Mouse (Mus musculus) embryonic facial prominence, embryonic 11.5 days (tissue): ENCODE data around the gene Snx29. TPM values are rescaled to one million over a fixed set of nuclear protein-coding genes. Genes with fewer than 3 reads are reported as not detected.

Experiments
- ATAC-seq: fragments of 200-750 bp; cut with Nextera tagmentation; replicated peaks from 2 replicates; pipeline ENCODE4 v1.8.0; 2017; ENCODE audit warnings: low read depth; ENCODE audit not compliant: insufficient number of reproducible peaks, low FRiP score, low TSS enrichment
- DNase-seq: peaks from one replicate; pipeline ENCODE4 v3.0.0-alpha.2; 2015; ENCODE audit warnings: low spot score
- H3K27ac ChIP-seq: fragments of 300-500 bp; sonication (generic); replicated peaks from 2 replicates; pipeline ENCODE4 v1.5.1; 2014; ENCODE audit warnings: mild to moderate bottlenecking, low read depth, low read length, control low read depth
- H3K27me3 ChIP-seq: fragments of 300-500 bp; sonication (generic); 2 replicates; pipeline ENCODE4 v1.6.1; 2014; ENCODE audit warnings: mild to moderate bottlenecking, low read length, moderate library complexity, mixed read lengths; ENCODE audit not compliant: control insufficient read depth, insufficient read depth
- H3K36me3 ChIP-seq: fragments of 300-500 bp; sonication (generic); replicated peaks from 2 replicates; pipeline ENCODE4 v1.6.1; 2014; ENCODE audit warnings: low read depth, mild to moderate bottlenecking, low read length, moderate library complexity, mixed read lengths; ENCODE audit not compliant: control insufficient read depth, insufficient read depth
- H3K4me1 ChIP-seq: fragments of 300-500 bp; sonication (generic); 2 replicates; pipeline ENCODE4 v1.6.1; 2014; ENCODE audit warnings: low read length, mixed read lengths; ENCODE audit not compliant: control insufficient read depth, insufficient read depth
- H3K4me2 ChIP-seq: fragments of 300-500 bp; sonication (generic); 2 replicates; pipeline ENCODE4 v1.6.1; 2014; ENCODE audit warnings: low read depth, mild to moderate bottlenecking, control low read depth, low read length, moderate library complexity
- H3K4me3 ChIP-seq: fragments of 300-500 bp; sonication (generic); 2 replicates; pipeline ENCODE4 v1.5.1; 2014; ENCODE audit warnings: low read depth, low read length, control low read depth
- H3K9ac ChIP-seq: fragments of 300-500 bp; sonication (generic); replicated peaks from 2 replicates; pipeline ENCODE4 v1.6.1; 2014; ENCODE audit warnings: mild to moderate bottlenecking, control low read depth, low read length
- H3K9me3 ChIP-seq: fragments of 300-500 bp; sonication (generic); replicated peaks from 2 replicates; pipeline ENCODE4 v1.6.1; 2016; ENCODE audit warnings: mild to moderate bottlenecking, low read length, inconsistent platforms, mixed read lengths; ENCODE audit not compliant: control insufficient read depth
- WGBS: fragments of 180-500 bp; shearing (Covaris S2); extraction: QIAGEN DNeasy Blood & Tissue Kit; methylation state at CpG from one replicate; pipeline ENCODE4 v1.1.7; 2014; 5-methylcytosine and 5-hydroxymethylcytosine counted together
- polyA plus RNA-seq: library from polyadenylated mRNA; unstranded; fragments of >200 nt; fragmentation: Nextera tagmentation; extraction: Ambion mirVana; gene quantifications from 2 replicates; pipeline ENCODE4 v1.2.1, GENCODE M21; 2014

Snx29 gene
- polyA plus RNA-seq, 1 experiment from 2014 or later, result 7.0 TPM

DNA sequence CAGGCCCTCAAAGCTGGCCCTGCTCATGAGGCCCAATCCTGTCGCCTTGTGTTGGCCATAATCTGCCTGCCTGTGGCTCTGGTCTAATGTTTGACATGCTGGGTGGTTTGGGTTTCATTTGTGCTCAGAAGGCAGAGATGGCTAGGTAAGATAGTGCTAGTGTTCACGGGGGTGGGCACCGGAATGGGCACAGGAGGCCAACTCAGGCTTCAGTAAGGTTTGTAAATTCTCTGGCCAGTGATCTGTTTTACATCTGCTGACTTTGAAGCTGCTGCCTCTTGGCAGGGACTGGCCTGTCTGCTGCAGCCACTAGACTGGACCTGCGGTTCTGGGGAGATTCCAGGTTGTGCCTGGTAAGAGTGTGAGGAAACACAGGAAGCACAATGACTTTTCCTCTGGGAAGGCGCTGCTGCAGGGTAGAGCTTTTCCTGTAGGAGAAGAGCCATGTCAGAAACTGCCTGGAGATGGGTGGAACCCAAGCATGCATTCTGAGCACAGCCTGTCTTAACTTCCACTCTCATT, 408.4 kb downstream of the Snx29 start:
- Histone ChIP-seq H3K4me1 (no peaks in the 10 kb centered on the region), H3K9ac (no peak overlapping the region), H3K9me3 (no peaks in the 10 kb centered on the region), H3K36me3 (no peaks in the 10 kb centered on the region), H3K27ac (no peak overlapping the region), H3K27me3 (no peaks in the 10 kb centered on the region), H3K4me3 (no peak overlapping the region), H3K4me2 (no peak overlapping the region)
- 89% methylated on average over 5 of the region's 5 CpGs for WGBS
- DNase-seq (no peak), ATAC-seq (no peak)

- H3K27ac ChIP-seq, result no peak overlapping the region
- no peaks in the 10 kb centered on the region for H3K36me3 ChIP-seq
- H3K4me1 ChIP-seq, result no peaks in the 10 kb centered on the region
- no peaks in the 10 kb centered on the region for H3K27me3 ChIP-seq
- WGBS, result 53% methylated on average over 7 of the region's 7 CpGs
- ATAC-seq, result no peak
- H3K9me3 ChIP-seq, result no peaks in the 10 kb centered on the region
- no peak overlapping the region for H3K9ac ChIP-seq
- no peak overlapping the region for H3K4me3 ChIP-seq
- H3K4me2 ChIP-seq, result no peak overlapping the region
- DNase-seq, result peak; percentile 78
Observed at GRCm38 (mm10) chr16:11738341-11738740, 415.6 kb downstream of the Snx29 start.

GRCm38 (mm10) chr16:11741951-11742350, 419.2 kb downstream of the Snx29 start:
- 82% methylated on average over 5 of the region's 5 CpGs for WGBS

DNA sequence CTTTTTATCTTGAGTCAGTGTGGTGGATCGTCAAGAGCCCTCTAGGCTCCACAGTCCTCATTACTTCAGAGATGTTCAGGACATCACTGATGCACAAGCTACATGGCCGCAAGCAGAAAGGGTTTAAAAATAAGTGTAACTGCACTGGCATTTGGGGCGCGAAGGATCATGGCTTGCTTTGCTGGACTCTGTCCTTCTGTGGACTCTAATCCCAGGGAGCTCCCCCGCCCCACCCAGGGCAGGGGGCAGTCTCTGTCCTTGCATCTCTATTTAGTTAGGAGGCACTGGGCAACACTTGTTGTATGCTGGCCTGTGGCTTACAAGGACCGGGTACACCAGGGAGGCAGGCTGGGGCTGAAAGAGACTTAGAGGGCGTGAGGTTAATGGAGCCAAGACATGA, 419.6 kb downstream of the Snx29 start:
- 84% methylated on average over 7 of the region's 7 CpGs for WGBS
- Histone ChIP-seq H3K9me3 (no peaks in the 10 kb centered on the region), H3K4me2 (no peak overlapping the region), H3K4me3 (no peak overlapping the region), H3K27ac (no peak overlapping the region), H3K27me3 (no peaks in the 10 kb centered on the region), H3K36me3 (no peaks in the 10 kb centered on the region), H3K9ac (no peak overlapping the region), H3K4me1 (no peaks in the 10 kb centered on the region)
- DNase-seq (no peak), ATAC-seq (no peak)

More at GRCm38 (mm10) chr16:11741951-11742350, 419.2 kb downstream of the Snx29 start:
- H3K4me2 ChIP-seq, result no peak overlapping the region
- H3K36me3 ChIP-seq, result no peaks in the 10 kb centered on the region
- H3K27me3 ChIP-seq, result no peaks in the 10 kb centered on the region
- no peaks in the 10 kb centered on the region for H3K9me3 ChIP-seq
- no peak for ATAC-seq
- no peak overlapping the region for H3K9ac ChIP-seq
- no peak overlapping the region for H3K4me3 ChIP-seq
- H3K4me1 ChIP-seq, result no peaks in the 10 kb centered on the region
- DNase-seq, result no peak
- no peak overlapping the region for H3K27ac ChIP-seq

DNA sequence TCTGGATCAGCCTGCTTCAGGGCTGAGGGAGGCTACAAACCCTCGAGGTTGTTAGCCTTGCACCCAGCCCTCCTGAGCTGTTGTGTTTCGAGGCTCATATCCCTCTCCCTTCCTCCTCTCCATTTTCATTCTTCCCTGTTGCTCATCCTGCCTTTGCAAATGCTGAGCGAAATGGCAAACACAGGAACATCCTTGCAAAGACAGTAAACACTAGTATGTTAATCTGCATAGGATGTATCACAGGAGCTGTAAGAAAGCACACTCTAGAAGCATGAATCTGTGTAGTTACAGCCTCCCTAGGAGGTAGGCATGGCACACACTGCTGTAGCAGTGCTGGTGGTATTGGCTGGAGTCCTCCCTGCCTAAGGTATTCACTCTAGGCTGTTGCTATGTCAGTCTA, 420.3 kb downstream of the Snx29 start:
- Histone ChIP-seq H3K9ac (no peak overlapping the region), H3K27ac (no peak overlapping the region), H3K4me3 (no peak overlapping the region), H3K4me2 (no peak overlapping the region), H3K9me3 (no peaks in the 10 kb centered on the region), H3K36me3 (no peaks in the 10 kb centered on the region), H3K4me1 (no peaks in the 10 kb centered on the region), H3K27me3 (no peaks in the 10 kb centered on the region)
- 59% methylated on average over 3 of the region's 3 CpGs for WGBS
- DNase-seq (no peak), ATAC-seq (no peak)

- ATAC-seq, result no peak
- H3K36me3 ChIP-seq, result no peaks in the 10 kb centered on the region
- no peak overlapping the region for H3K27ac ChIP-seq
- H3K9ac ChIP-seq, result no peak overlapping the region
- no peak for DNase-seq
- no peak overlapping the region for H3K4me2 ChIP-seq
- no peaks in the 10 kb centered on the region for H3K4me1 ChIP-seq
- no peak overlapping the region for H3K4me3 ChIP-seq
- H3K27me3 ChIP-seq, result no peaks in the 10 kb centered on the region
- 86% methylated on average over 4 of the region's 4 CpGs for WGBS
- H3K9me3 ChIP-seq, result no peaks in the 10 kb centered on the region
Observed at GRCm38 (mm10) chr16:11743724-11744123, 421.0 kb downstream of the Snx29 start.

DNA sequence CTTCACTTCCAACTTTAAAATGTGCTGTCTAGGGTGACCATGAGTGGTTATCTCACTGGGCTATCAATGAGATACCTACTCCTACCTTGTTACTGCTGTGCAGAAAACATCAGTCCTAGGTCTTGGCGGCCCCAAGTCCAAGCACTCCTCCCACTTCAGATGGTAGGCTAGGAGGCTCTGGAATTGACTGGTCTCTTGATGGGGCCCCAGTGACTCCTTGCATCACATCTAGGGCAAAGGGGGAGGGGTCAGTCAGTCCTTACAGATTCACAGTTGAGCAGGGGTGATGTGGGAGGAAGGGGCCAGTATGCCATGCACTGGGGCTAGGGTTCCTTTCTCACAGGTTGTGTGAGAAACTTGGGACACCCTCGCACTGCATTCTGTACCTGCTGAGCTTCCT, 423.3 kb downstream of the Snx29 start:
- WGBS, result 97% methylated on average over 2 of the region's 2 CpGs
- no peak for ATAC-seq
- Histone ChIP-seq H3K4me2 (no peak overlapping the region), H3K9me3 (no peaks in the 10 kb centered on the region), H3K36me3 (no peaks in the 10 kb centered on the region), H3K4me1 (no peaks in the 10 kb centered on the region), H3K4me3 (no peak overlapping the region), H3K9ac (no peak overlapping the region), H3K27ac (no peak overlapping the region), H3K27me3 (no peaks in the 10 kb centered on the region)
- no peak for DNase-seq

DNA sequence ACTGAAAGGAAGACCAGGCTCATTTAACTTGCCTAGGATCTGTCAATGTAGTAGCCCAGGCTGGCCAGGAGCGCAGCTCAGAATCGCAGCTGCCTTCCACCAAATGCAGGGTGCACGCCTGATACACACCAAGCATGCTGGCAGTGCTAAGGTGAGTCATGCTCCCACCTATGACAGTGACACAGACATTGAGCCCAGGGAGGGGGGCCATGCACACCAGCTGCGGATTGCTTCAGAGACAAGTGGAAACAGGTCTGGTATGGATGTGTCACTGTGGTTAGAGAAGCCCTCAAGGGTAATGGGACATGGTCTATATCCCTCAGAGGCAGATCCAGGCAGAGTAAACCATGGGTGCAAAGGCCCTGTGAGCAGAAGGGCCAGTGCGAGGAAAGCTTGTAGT, 425.2 kb downstream of the Snx29 start:
- H3K4me1 ChIP-seq, result no peaks in the 10 kb centered on the region
- H3K4me3 ChIP-seq, result no peak overlapping the region
- no peak overlapping the region for H3K4me2 ChIP-seq
- WGBS, result 89% methylated on average over 5 of the region's 5 CpGs
- no peak overlapping the region for H3K9ac ChIP-seq
- no peaks in the 10 kb centered on the region for H3K27me3 ChIP-seq
- H3K36me3 ChIP-seq, result no peaks in the 10 kb centered on the region
- DNase-seq, result no peak
- no peak for ATAC-seq
- H3K9me3 ChIP-seq, result no peaks in the 10 kb centered on the region
- H3K27ac ChIP-seq, result no peak overlapping the region
